Comparison of ENCODE assay signal across 9 mouse cellular contexts in genomic region chr8:92364148-92364775, GRCm38 (mm10). TPM values are rescaled to one million over a fixed set of nuclear protein-coding genes. Genes with fewer than 3 reads are reported as not detected.
DNase-seq lines count a peak whose midpoint lies in the region; ATAC-seq and TF ChIP-seq lines count a peak whose summit lies in the region.
"Had no signal": no experiment of that assay in that cellular context is flagged by ENCODE, and none has a peak within 500 bp of the region (broad histone marks: within the 10 kb centered on the region; RNA-seq: fewer than 3 reads in every experiment).

No protein-coding gene starts in this region.

- H3K4me2 ChIP-seq in forebrain, embryonic 11.5 days (ENCODE audit: low read depth, low read length, severe bottlenecking) = peak overlapping the region; percentile 31; the same call in 1 of the 2 replicates
- no peak overlapping the region for H3K4me2 ChIP-seq in forebrain, embryonic 16.5 days (ENCODE audit: low read length)
- no peak overlapping the region for H3K4me2 ChIP-seq in forebrain, embryonic 14.5 days (ENCODE audit: low read length)
- H3K4me2 ChIP-seq in hindbrain, postnatal 0 days (ENCODE audit: low read depth, low read length) = peak overlapping the region; percentile 49
- peak overlapping the region; percentile 18; the same call in 1 of the 2 replicates for H3K4me2 ChIP-seq in liver, embryonic 15.5 days

- no peak for ATAC-seq in forebrain, embryonic 11.5 days (replicated peaks; ENCODE audit: low FRiP score)
- no peak for ATAC-seq in forebrain, embryonic 16.5 days
- no peak for ATAC-seq in forebrain, embryonic 14.5 days
- no peak for ATAC-seq in hindbrain, postnatal 0 days
- no peak for ATAC-seq in liver, embryonic 15.5 days (ENCODE audit: insufficient read depth)
- ATAC-seq in frontal cortex, adult (ENCODE audit: low TSS enrichment) = no peak

- no peak overlapping the region; the same call in 1 of the 2 replicates for H3K4me3 ChIP-seq in forebrain, embryonic 11.5 days (ENCODE audit: low read depth, low read length)
- no peak overlapping the region for H3K4me3 ChIP-seq in forebrain, embryonic 16.5 days (replicated peaks; ENCODE audit: low read length)
- no peak overlapping the region for H3K4me3 ChIP-seq in forebrain, embryonic 14.5 days (ENCODE audit: low read depth, low read length)
- 0 out of 2 replicates have a peak overlapping the region, but pooled peaks have one; percentile 25 for H3K4me3 ChIP-seq in hindbrain, postnatal 0 days (ENCODE audit: low read length)
- peak overlapping the region; percentile 8; the same call in 1 of the 2 replicates for H3K4me3 ChIP-seq in liver, embryonic 15.5 days (replicated peaks)

- TF ChIP-seq CTCF in hindbrain, postnatal 0 days (IDR thresholded peaks at IDR 0.05; ENCODE audit: low read depth) = peak; percentile 56

- peaks cover 25% of the 10 kb centered on the region for H3K4me1 ChIP-seq in forebrain, embryonic 11.5 days (replicated peaks; ENCODE audit: control insufficient read depth, insufficient read depth, low read length)
- H3K4me1 ChIP-seq in forebrain, embryonic 16.5 days (replicated peaks; ENCODE audit: control insufficient read depth, insufficient read depth, low read length) = peaks cover 10% of the 10 kb centered on the region
- H3K4me1 ChIP-seq in forebrain, embryonic 14.5 days (ENCODE audit: control insufficient read depth, insufficient read depth, low read length) = peaks cover 2% of the 10 kb centered on the region
- H3K4me1 ChIP-seq in hindbrain, postnatal 0 days (ENCODE audit: insufficient read depth, low read length) = peaks cover 6% of the 10 kb centered on the region; the same call in 1 of the 2 replicates
- 0 out of 2 replicates have a peak, but pooled peaks cover 6% of the 10 kb centered on the region for H3K4me1 ChIP-seq in liver, embryonic 15.5 days (replicated peaks)

- H3K27ac ChIP-seq in forebrain, embryonic 11.5 days (ENCODE audit: low read depth, low read length) = no peak overlapping the region
- no peak overlapping the region for H3K27ac ChIP-seq in forebrain, embryonic 16.5 days (ENCODE audit: low read length)
- no peak overlapping the region for H3K27ac ChIP-seq in forebrain, embryonic 14.5 days (ENCODE audit: low read depth, low read length)
- peak overlapping the region; percentile 22; the same call in 1 of the 2 replicates for H3K27ac ChIP-seq in hindbrain, postnatal 0 days
- H3K27ac ChIP-seq in liver, embryonic 15.5 days (replicated peaks) = no peak overlapping the region

- H3K27me3 ChIP-seq in forebrain, embryonic 11.5 days (ENCODE audit: control insufficient read depth, insufficient read depth, low read length) = peaks cover 91% of the 10 kb centered on the region
- H3K27me3 ChIP-seq in forebrain, embryonic 16.5 days (replicated peaks; ENCODE audit: control insufficient read depth, insufficient read depth, low read length) = peaks cover 81% of the 10 kb centered on the region
- H3K27me3 ChIP-seq in forebrain, embryonic 14.5 days (replicated peaks; ENCODE audit: control insufficient read depth, insufficient read depth, low read length) = peaks cover 93% of the 10 kb centered on the region
- peaks cover 22% of the 10 kb centered on the region for H3K27me3 ChIP-seq in hindbrain, postnatal 0 days (ENCODE audit: insufficient read depth, low read length)
- peaks cover 97% of the 10 kb centered on the region for H3K27me3 ChIP-seq in liver, embryonic 15.5 days

- H3K9ac ChIP-seq in forebrain, embryonic 11.5 days (ENCODE audit: low read length) = no peak overlapping the region
- H3K9ac ChIP-seq in forebrain, embryonic 16.5 days (replicated peaks; ENCODE audit: low read depth, low read length) = no peak overlapping the region
- H3K9ac ChIP-seq in forebrain, embryonic 14.5 days (ENCODE audit: low read length) = no peak overlapping the region
- no peak overlapping the region for H3K9ac ChIP-seq in hindbrain, postnatal 0 days (replicated peaks; ENCODE audit: low read length)
- H3K9ac ChIP-seq in liver, embryonic 15.5 days = no peak overlapping the region

- WGBS in forebrain, embryonic 11.5 days = 2% methylated on average over 20 of the region's 20 CpGs
- WGBS in forebrain, embryonic 16.5 days = under 1% methylated on average over 20 of the region's 20 CpGs
- 2% methylated on average over 20 of the region's 20 CpGs for WGBS in forebrain, embryonic 14.5 days
- WGBS in hindbrain, postnatal 0 days = 13% methylated on average over 20 of the region's 20 CpGs
- WGBS in liver, embryonic 15.5 days (ENCODE audit: insufficient replicate concordance) = 2% methylated on average over 20 of the region's 20 CpGs

- no peaks in the 10 kb centered on the region for H3K36me3 ChIP-seq in forebrain, embryonic 11.5 days (ENCODE audit: control insufficient read depth, insufficient read depth, low read length)
- H3K36me3 ChIP-seq in forebrain, embryonic 16.5 days (ENCODE audit: control insufficient read depth, insufficient read depth) = no peaks in the 10 kb centered on the region
- no peaks in the 10 kb centered on the region for H3K36me3 ChIP-seq in forebrain, embryonic 14.5 days (ENCODE audit: control insufficient read depth, insufficient read depth, low read length)
- H3K36me3 ChIP-seq in hindbrain, postnatal 0 days (ENCODE audit: insufficient read depth, low read length) = no peaks in the 10 kb centered on the region
- no peaks in the 10 kb centered on the region for H3K36me3 ChIP-seq in liver, embryonic 15.5 days (replicated peaks)

- DNase-seq in forebrain, embryonic 11.5 days (ENCODE audit: low spot score) = peak; percentile 85
- peak; percentile 70 for DNase-seq in R1 (ENCODE audit: low read depth, low spot score)
- peak; percentile 46 for DNase-seq in forebrain, embryonic 14.5 days (ENCODE audit: low spot score)
- peak; percentile 69 for DNase-seq in hindbrain, postnatal 0 days (ENCODE audit: low spot score)
- peak; percentile 83 for DNase-seq in neural tube, embryonic 10.5 days (ENCODE audit: extremely low spot score, low spot score)

- no peaks in the 10 kb centered on the region for H3K9me3 ChIP-seq in forebrain, embryonic 11.5 days (ENCODE audit: control insufficient read depth, low read length)
- H3K9me3 ChIP-seq in forebrain, embryonic 16.5 days (ENCODE audit: control insufficient read depth, low read length) = no peaks in the 10 kb centered on the region
- H3K9me3 ChIP-seq in forebrain, embryonic 14.5 days (replicated peaks; ENCODE audit: control insufficient read depth, low read length) = no peaks in the 10 kb centered on the region
- H3K9me3 ChIP-seq in hindbrain, postnatal 0 days (ENCODE audit: low read length) = no peaks in the 10 kb centered on the region
- H3K9me3 ChIP-seq in liver, embryonic 15.5 days (replicated peaks) = no peaks in the 10 kb centered on the region

RNA-seq across cellular contexts. Expression of gene Irx5, which starts 6.8 kb away (rescaled TPM):
- 9.0 and 9.5 TPM in 2 replicates for polyA plus RNA-seq in forebrain, embryonic 11.5 days (2014; fragmentation: Nextera tagmentation; extraction: Ambion mirVana)
- polyA plus RNA-seq in forebrain, embryonic 16.5 days (2015; fragmentation: Nextera tagmentation; extraction: Ambion mirVana) = 0.30 and 0.45 TPM in 2 replicates
- polyA plus RNA-seq in forebrain, embryonic 14.5 days (2014; fragmentation: Nextera tagmentation; extraction: Ambion mirVana) = 1.3 and 2.0 TPM in 2 replicates
- 18.3 and 22.1 TPM in 2 replicates for total RNA-seq in hindbrain, postnatal 0 days (2014; rRNA removed)
- polyA plus RNA-seq in hindbrain, postnatal 0 days (2015; fragmentation: Nextera tagmentation; extraction: Ambion mirVana) = 11.6 and 13.9 TPM in 2 replicates
- polyA plus RNA-seq in liver, embryonic 15.5 days (2015; fragmentation: Nextera tagmentation; extraction: Ambion mirVana) = 0.09 TPM in 1 of 2 replicates, not detected in the other
- total RNA-seq: hematopoietic stem cell, adult 5-6 weeks had no signal

Comparison
In these comparisons a context has a peak if more than half of its experiments do, and no peak if none do; other contexts are left out.
1. H3K4me2 ChIP-seq: peak in forebrain, embryonic 11.5 days (single experiment), hindbrain, postnatal 0 days (single experiment) and liver, embryonic 15.5 days (single experiment); none in forebrain, embryonic 16.5 days (single experiment) and forebrain, embryonic 14.5 days (single experiment).
2. H3K4me3 ChIP-seq: peak in hindbrain, postnatal 0 days (single experiment) and liver, embryonic 15.5 days (single experiment); none in forebrain, embryonic 11.5 days (single experiment), forebrain, embryonic 16.5 days (single experiment) and forebrain, embryonic 14.5 days (single experiment).
3. Peak in every context shown above with its lines, with median percentiles within 50 percentile points of each other: DNase-seq.